Mouse (Mus musculus): ENCODE measurements at regions not wholly inside any gene's neighbourhood (a gene's known extent, or its start where the extent isn't known, plus 50 kb on each side); places are given as distances from the start of the nearest gene placed in this dataset.

GRCm38 (mm10) chr8:12031796-12032195 is 191.5 kb downstream of the Tex29 start:
- Histone ChIP-seq H3K9me3 (replicated peaks; ENCODE audit: control insufficient read depth, low read length) (no peaks in the 10 kb centered on the region), H3K36me3 (replicated peaks; ENCODE audit: control insufficient read depth, insufficient read depth, low read length) (no peaks in the 10 kb centered on the region)
- ATAC-seq (ENCODE audit: insufficient read depth, low read depth), result 0 out of 2 replicates have a peak, but pooled peaks have one; percentile 27

GRCm38 (mm10) chr8:12032386-12032785 is 192.1 kb downstream of the Tex29 start:
- no peak for ATAC-seq (ENCODE audit: insufficient read depth, low read depth)
- H3K9ac ChIP-seq (replicated peaks; ENCODE audit: low read depth, low read length), result no peak overlapping the region
- no peaks in the 10 kb centered on the region for H3K27me3 ChIP-seq (ENCODE audit: control insufficient read depth, insufficient read depth, low read length)
- no peak overlapping the region for H3K27ac ChIP-seq (ENCODE audit: low read depth)
- no peaks in the 10 kb centered on the region for H3K4me1 ChIP-seq (ENCODE audit: control insufficient read depth, insufficient read depth)
- no peak overlapping the region for H3K4me3 ChIP-seq (ENCODE audit: low read depth, low read length)
- no peaks in the 10 kb centered on the region for H3K36me3 ChIP-seq (replicated peaks; ENCODE audit: control insufficient read depth, insufficient read depth, low read length)
- WGBS, result 48% methylated on average over 3 of the region's 3 CpGs
- no peak for DNase-seq (ENCODE audit: low spot score)
- H3K9me3 ChIP-seq (replicated peaks; ENCODE audit: control insufficient read depth, low read length), result no peaks in the 10 kb centered on the region
- H3K4me2 ChIP-seq (ENCODE audit: low read depth, low read length), result no peak overlapping the region
- TF ChIP-seq CTCF (IDR thresholded peaks at IDR 0.05; ENCODE audit: low read depth), result no peak
- TF ChIP-seq EP300 (IDR thresholded peaks at IDR 0.05; ENCODE audit: low read depth), result no peak

More at GRCm38 (mm10) chr8:12031796-12032195, 191.5 kb downstream of the Tex29 start:
- H3K4me2 ChIP-seq (ENCODE audit: low read depth, low read length), result no peak overlapping the region
- DNase-seq (ENCODE audit: low spot score), result no peak
- H3K27ac ChIP-seq (ENCODE audit: low read depth), result no peak overlapping the region
- H3K9ac ChIP-seq (replicated peaks; ENCODE audit: low read depth, low read length), result no peak overlapping the region
- H3K4me3 ChIP-seq (ENCODE audit: low read depth, low read length), result no peak overlapping the region
- no peaks in the 10 kb centered on the region for H3K4me1 ChIP-seq (ENCODE audit: control insufficient read depth, insufficient read depth)
- H3K27me3 ChIP-seq (ENCODE audit: control insufficient read depth, insufficient read depth, low read length), result no peaks in the 10 kb centered on the region
- 15% methylated on average over 3 of the region's 3 CpGs for WGBS
- TF ChIP-seq CTCF (IDR thresholded peaks at IDR 0.05; ENCODE audit: low read depth) (no peak), EP300 (IDR thresholded peaks at IDR 0.05; ENCODE audit: low read depth) (no peak)

- TF ChIP-seq CTCF (IDR thresholded peaks at IDR 0.05; ENCODE audit: low read depth) (no peak), EP300 (IDR thresholded peaks at IDR 0.05; ENCODE audit: low read depth) (no peak)
Observed at GRCm38 (mm10) chr8:12036349-12036748, 196.1 kb downstream of the Tex29 start.

GRCm38 (mm10) chr8:12040924-12041323 is 200.7 kb downstream of the Tex29 start:
- Histone ChIP-seq H3K27me3 (ENCODE audit: control insufficient read depth, insufficient read depth, low read length) (no peaks in the 10 kb centered on the region), H3K4me3 (ENCODE audit: low read depth, low read length) (no peak overlapping the region), H3K4me2 (ENCODE audit: low read depth, low read length) (peak overlapping the region; percentile 24), H3K9me3 (replicated peaks; ENCODE audit: control insufficient read depth, low read length) (no peaks in the 10 kb centered on the region), H3K9ac (replicated peaks; ENCODE audit: low read depth, low read length) (no peak overlapping the region), H3K36me3 (replicated peaks; ENCODE audit: control insufficient read depth, insufficient read depth, low read length) (no peaks in the 10 kb centered on the region), H3K4me1 (ENCODE audit: control insufficient read depth, insufficient read depth) (peaks cover 6% of the 10 kb centered on the region), H3K27ac (ENCODE audit: low read depth) (no peak overlapping the region)
- 55% methylated on average over 3 of the region's 3 CpGs for WGBS
- ATAC-seq (ENCODE audit: insufficient read depth, low read depth), result no peak
- TF ChIP-seq EP300 (IDR thresholded peaks at IDR 0.05; ENCODE audit: low read depth), result no peak
- no peak for TF ChIP-seq CTCF (IDR thresholded peaks at IDR 0.05; ENCODE audit: low read depth)
- no peak for DNase-seq (ENCODE audit: low spot score)

More at GRCm38 (mm10) chr8:12036349-12036748, 196.1 kb downstream of the Tex29 start:
- Histone ChIP-seq H3K4me3 (ENCODE audit: low read depth, low read length) (no peak overlapping the region), H3K4me1 (ENCODE audit: control insufficient read depth, insufficient read depth) (peaks cover 6% of the 10 kb centered on the region), H3K27me3 (ENCODE audit: control insufficient read depth, insufficient read depth, low read length) (no peaks in the 10 kb centered on the region), H3K9me3 (replicated peaks; ENCODE audit: control insufficient read depth, low read length) (no peaks in the 10 kb centered on the region), H3K36me3 (replicated peaks; ENCODE audit: control insufficient read depth, insufficient read depth, low read length) (no peaks in the 10 kb centered on the region), H3K4me2 (ENCODE audit: low read depth, low read length) (no peak overlapping the region), H3K27ac (ENCODE audit: low read depth) (no peak overlapping the region), H3K9ac (replicated peaks; ENCODE audit: low read depth, low read length) (no peak overlapping the region)
- 79% methylated on average over 3 of the region's 3 CpGs for WGBS
- ATAC-seq (ENCODE audit: insufficient read depth, low read depth), result no peak
- no peak for DNase-seq (ENCODE audit: low spot score)

GRCm38 (mm10) chr8:12041662-12042061 is 201.4 kb downstream of the Tex29 start:
- peak overlapping the region; percentile 24 for H3K4me2 ChIP-seq (ENCODE audit: low read depth, low read length)
- ATAC-seq (ENCODE audit: insufficient read depth, low read depth) (peak; percentile 25; the same call in 1 of the 2 replicates), DNase-seq (ENCODE audit: low spot score) (peak; percentile 13)
- H3K27ac ChIP-seq (ENCODE audit: low read depth), result no peak overlapping the region
- H3K9me3 ChIP-seq (replicated peaks; ENCODE audit: control insufficient read depth, low read length), result no peaks in the 10 kb centered on the region
- H3K36me3 ChIP-seq (replicated peaks; ENCODE audit: control insufficient read depth, insufficient read depth, low read length), result no peaks in the 10 kb centered on the region
- 0 out of 2 replicates have a peak overlapping the region, but pooled peaks have one; percentile 11 for H3K4me3 ChIP-seq (ENCODE audit: low read depth, low read length)
- H3K27me3 ChIP-seq (ENCODE audit: control insufficient read depth, insufficient read depth, low read length), result no peaks in the 10 kb centered on the region
- H3K9ac ChIP-seq (replicated peaks; ENCODE audit: low read depth, low read length), result no peak overlapping the region
- 37% methylated on average over 6 of the region's 6 CpGs for WGBS
- TF ChIP-seq CTCF (IDR thresholded peaks at IDR 0.05; ENCODE audit: low read depth) (no peak), EP300 (IDR thresholded peaks at IDR 0.05; ENCODE audit: low read depth) (no peak)
- peaks cover 6% of the 10 kb centered on the region for H3K4me1 ChIP-seq (ENCODE audit: control insufficient read depth, insufficient read depth)

GRCm38 (mm10) chr8:12050841-12051240 is 210.6 kb downstream of the Tex29 start:
- H3K9me3 ChIP-seq (replicated peaks; ENCODE audit: control insufficient read depth, low read length), result no peaks in the 10 kb centered on the region
- TF ChIP-seq EP300 (IDR thresholded peaks at IDR 0.05; ENCODE audit: low read depth) (no peak), CTCF (IDR thresholded peaks at IDR 0.05; ENCODE audit: low read depth) (no peak)
- DNase-seq (ENCODE audit: low spot score) (no peak), ATAC-seq (ENCODE audit: insufficient read depth, low read depth) (no peak)
- no peak overlapping the region for H3K4me2 ChIP-seq (ENCODE audit: low read depth, low read length)
- H3K27me3 ChIP-seq (ENCODE audit: control insufficient read depth, insufficient read depth, low read length), result 0 out of 2 replicates have a peak, but pooled peaks cover 3% of the 10 kb centered on the region
- H3K27ac ChIP-seq (ENCODE audit: low read depth), result no peak overlapping the region
- 72% methylated on average over 5 of the region's 5 CpGs for WGBS
- H3K4me1 ChIP-seq (ENCODE audit: control insufficient read depth, insufficient read depth), result no peaks in the 10 kb centered on the region
- H3K4me3 ChIP-seq (ENCODE audit: low read depth, low read length), result no peak overlapping the region
- no peaks in the 10 kb centered on the region for H3K36me3 ChIP-seq (replicated peaks; ENCODE audit: control insufficient read depth, insufficient read depth, low read length)
- H3K9ac ChIP-seq (replicated peaks; ENCODE audit: low read depth, low read length), result no peak overlapping the region
